Mouse (Mus musculus) gastrocnemius, postnatal 14 days (tissue): Measurements from ENCODE around the gene Tenm4. TPM values are rescaled to one million over a fixed set of nuclear protein-coding genes. Genes with fewer than 3 reads are reported as not detected.
"Not testable (repeated sequence)": the region's sequence is repeated elsewhere in the genome, so short reads cannot be mapped to it uniquely, and the experiment has no call there.

Source experiments
- DNase-seq: peaks from one replicate; pipeline ENCODE4 v3.0.0; 2021; ENCODE audit warnings: mixed read lengths
- intact Hi-C: fragments of 180-260 bp; cut with DNase I; formaldehyde crosslinking; loops from one replicate; pipeline ENCODE4 v1.15.1; 2025; ENCODE audit warnings: low total_unique reads
- microRNA-seq, 2 experiments: library from miRNA; unstranded; fragments of <30 nt; microRNA quantifications; one replicate each; pipeline ENCODE4 v1.2.0; 2021
- total RNA-seq, 2 experiments: library from RNA; stranded (reverse); gene quantifications; 2 replicates each; pipeline ENCODE4 v1.2.3; 2021

Tenm4 gene
- total RNA-seq, 2 experiments from 2014 or later: 3.9 to 6.5 TPM

GRCm38 (mm10) chr7:96920447-96921095 is 749.5 kb downstream of the Tenm4 start:
- no peak for DNase-seq
- intact Hi-C loops: no loop called here

GRCm38 (mm10) chr7:96922927-96923326 is 751.9 kb downstream of the Tenm4 start:
- intact Hi-C loops: no loop called here
- no peak for DNase-seq

- intact Hi-C loops: no loop called here
- no peak for DNase-seq
Observed at GRCm38 (mm10) chr7:96943715-96944377, 772.8 kb downstream of the Tenm4 start.

- intact Hi-C loops, DNase-seq: not testable (repeated sequence)
Observed at GRCm38 (mm10) chr7:96946501-96946900, 775.5 kb downstream of the Tenm4 start.

GRCm38 (mm10) chr7:96951281-96952051 is 780.4 kb downstream of the Tenm4 start, which contains the start of gene Nars2:
Gene Nars2, plus strand, starts transcription at chr7:96951505.
- intact Hi-C loops: no loop called here
- peak; percentile 87 for DNase-seq

- intact Hi-C loops: no loop called here
- no peak for DNase-seq
Observed at GRCm38 (mm10) chr7:96952094-96952493, 781.0 kb downstream of the Tenm4 start.

- no peak for DNase-seq
- intact Hi-C loops: no loop called here
Observed at GRCm38 (mm10) chr7:96959168-96959567, 788.1 kb downstream of the Tenm4 start.

Small RNA genes within 50 kb of the gene (microRNA-seq; reads per million reads assigned to microRNA genes)
- 0 reads per million in 2 experiments for gene Mir6394
- 191 to 218 reads per million in 2 experiments for gene Mir708
